Mouse (Mus musculus) spleen, adult 18-20 months (tissue): Measurements from ENCODE around the gene Emg1.

Experiments used
- DNase-seq, 2 experiments: peaks; one replicate each; pipeline ENCODE4 v3.0.0; 2022; ENCODE audit warnings: mixed read lengths in 2 of 2

The Emg1 gene

DNA sequence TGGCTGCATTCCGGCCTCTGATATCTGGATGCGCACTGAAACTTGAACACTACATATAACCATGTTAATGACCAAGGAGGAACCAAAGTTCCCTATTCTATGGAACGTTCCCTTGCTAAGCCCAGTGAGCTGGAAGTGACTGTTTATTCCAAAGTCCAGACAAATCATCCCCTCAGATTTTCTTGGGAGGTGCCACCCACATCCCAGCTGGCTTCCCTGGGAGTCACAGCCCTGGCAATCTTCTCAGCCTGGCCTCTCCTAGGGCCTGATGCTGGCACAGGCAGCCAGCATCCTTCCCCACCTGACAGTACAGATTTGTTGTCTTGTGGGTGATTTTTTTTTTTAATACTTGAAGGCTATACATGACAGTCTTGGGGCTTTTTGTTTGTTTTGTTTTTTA lies 32.5 kb downstream of the Emg1 start:
- no peak for DNase-seq

DNA sequence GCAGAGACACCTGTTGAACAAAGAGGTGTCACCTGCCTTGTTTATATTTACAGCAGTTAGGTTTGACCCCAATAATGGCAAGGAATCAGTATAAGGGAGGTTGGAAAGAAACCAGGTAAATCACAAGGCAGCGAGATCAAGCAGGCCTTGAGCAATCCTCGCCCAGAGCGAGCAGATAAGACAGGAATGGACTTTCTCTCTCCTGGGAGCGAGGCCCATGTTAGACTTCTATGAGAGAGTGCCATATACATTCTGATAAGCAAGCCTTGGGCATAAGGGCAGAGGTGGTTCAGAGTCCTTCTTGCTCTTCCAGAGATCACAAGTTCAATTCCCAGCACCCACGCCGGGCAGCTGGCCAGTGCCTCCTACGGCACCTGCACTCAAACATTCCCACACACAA lies 33.2 kb downstream of the Emg1 start:
- no peak for DNase-seq

DNA sequence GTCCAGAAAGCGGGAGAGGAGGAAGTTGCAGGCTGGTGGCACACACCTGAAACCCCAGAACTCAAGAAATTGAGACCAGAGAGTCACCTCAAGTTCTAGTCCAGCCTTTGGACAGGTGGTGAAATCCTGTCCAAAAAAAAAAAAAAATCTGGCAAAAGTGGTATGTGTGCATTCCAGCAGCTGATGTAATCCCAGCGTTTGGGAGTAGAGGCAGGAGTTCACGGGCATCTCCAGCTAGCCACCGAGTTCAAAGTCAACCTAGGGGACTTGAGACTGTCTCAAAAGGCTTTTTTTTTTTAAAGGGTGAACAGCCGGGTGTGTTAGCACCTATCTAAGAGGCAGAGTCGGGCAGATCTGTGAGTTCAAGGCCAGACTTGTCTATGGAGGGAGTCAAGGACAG lies 35.8 kb downstream of the Emg1 start:
- DNase-seq = no peak

DNA sequence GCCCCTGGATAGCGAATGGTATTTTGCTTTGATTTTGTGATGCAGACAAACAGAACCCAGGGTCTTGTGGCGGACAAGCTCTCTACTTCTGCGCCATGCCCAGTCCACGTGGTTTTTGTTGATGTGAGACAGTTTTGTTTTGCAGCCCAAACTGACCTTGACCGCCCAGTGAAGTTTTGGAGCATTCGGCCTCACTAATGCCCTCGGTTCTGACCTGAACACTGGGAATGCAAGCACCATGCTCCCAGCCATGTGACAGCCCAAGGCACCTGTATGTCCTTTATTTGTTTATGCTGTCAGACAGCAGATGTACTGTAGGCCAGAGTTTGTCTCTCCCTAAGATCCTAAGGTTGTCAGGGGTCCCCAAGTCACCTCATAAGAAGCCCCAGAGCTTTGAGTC lies 37.4 kb downstream of the Emg1 start:
- no peak for DNase-seq

DNA sequence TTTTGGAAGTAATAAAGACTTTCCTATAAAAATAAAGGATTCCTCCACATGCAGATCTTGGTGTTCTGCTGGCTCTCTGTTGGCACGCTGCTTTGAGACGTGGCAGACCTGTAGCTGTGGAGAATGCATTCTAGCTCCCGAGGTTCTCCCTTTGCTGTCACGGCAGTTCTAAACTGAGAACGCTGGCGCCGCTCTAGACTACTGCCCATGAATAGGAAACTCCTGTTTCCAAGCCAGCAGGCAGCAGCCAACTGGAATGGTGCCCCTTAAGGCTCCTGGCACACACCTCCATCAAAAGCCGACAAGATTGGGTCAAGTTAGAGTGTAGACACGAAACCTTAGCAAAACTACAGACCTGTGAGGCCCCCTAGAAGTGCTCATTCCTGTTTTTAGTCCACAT lies 38.4 kb downstream of the Emg1 start:
- DNase-seq = no peak

DNA sequence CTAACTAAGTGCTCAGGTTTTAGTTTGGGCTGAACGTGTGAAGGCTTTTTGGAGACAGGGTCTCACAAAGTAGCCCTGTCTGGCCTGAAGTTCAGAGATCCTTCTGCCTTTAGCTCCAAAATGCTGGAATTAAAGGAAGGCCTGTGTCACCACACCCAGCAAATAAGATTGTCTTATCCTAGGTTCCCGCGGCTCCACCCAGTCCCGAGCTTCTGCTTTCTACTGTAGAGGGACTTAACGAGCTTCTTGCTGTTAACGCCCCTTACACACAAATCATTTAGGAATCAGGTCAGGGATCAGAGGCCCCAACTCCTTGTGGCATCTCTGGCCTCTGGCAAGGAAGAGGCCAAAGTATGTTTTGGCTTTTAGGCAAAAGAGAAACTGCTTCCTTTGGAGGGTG lies 39.9 kb downstream of the Emg1 start:
- DNase-seq = no peak

DNA sequence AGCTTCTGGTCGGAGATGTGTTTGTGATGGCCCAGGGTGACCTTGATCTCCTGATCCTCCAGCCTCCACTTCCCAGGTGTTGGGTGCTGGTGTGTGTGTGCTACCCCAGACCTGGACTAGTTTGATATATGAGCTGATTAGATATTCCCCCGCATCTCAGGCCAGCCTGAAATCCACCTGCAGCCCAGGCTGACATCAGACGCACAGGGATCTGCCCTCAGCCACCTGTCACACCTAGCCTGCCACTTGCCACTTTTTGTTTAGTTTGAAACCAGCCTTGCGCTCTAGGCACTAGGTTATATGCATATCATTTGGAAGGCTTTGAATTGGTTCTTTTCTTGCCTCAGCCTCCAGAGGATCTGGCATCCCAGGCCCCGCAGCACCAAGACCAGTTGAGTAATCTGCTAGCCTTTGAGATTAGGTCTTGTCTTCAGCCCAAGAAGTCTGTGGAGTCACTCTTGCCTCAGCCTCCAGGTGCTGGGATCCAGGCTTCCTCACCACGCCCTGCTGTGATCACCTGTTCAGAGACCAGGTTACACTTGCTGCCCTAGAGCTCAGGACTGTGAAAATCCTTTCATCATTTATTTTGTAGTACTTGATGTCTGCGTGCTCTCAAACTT lies 41.6 kb downstream of the Emg1 start:
- DNase-seq = no peak

DNA sequence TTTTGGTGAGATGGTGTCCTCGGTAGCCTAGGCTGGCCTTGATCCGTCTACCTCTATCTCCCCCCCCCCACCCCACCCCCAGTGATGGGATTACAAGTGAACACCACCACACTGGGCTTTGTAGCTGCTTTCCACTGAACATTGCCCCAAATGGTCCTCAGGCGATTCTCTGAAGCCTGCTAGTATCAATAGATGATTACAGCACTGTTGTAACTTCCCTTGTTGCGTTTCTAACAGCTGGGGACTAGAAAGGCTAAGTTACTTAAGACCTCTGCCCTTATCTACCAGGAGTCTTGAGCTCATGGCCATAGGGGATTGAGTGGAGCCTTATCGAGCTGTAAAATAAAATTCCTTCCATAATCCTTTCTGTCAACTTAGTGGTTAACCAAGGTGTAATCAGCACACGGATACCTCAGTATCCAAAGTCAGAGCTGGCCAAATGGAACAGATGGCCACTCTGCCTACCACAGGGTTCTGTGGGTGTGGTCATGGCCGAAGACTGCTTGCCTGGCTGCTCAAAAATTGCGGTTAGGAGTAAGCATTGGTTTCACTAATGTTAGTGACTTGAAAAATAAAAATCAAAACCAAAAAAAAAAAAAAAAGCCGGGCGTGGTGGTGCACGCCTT lies 42.6 kb downstream of the Emg1 start:
- DNase-seq = no peak

DNA sequence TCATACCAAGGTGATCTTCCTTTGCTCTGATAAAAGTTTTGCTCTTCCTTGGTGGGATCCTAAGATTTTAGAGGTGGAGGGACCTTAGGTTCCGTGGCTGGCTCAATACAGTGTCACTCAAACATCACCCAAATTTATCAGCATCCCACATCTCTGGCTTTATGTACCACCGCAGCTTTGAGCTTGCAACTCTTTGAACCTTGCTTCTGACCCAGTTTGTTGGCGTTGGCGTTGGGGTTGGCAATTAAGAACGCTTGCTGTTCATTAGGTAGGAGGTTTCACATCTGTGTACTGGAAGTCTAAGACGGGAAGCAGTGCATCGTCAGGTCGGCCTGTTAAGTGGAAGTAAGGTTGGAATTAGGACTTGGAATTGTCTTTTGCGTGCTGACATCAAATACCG lies 47.0 kb downstream of the Emg1 start:
- no peak for DNase-seq

DNA sequence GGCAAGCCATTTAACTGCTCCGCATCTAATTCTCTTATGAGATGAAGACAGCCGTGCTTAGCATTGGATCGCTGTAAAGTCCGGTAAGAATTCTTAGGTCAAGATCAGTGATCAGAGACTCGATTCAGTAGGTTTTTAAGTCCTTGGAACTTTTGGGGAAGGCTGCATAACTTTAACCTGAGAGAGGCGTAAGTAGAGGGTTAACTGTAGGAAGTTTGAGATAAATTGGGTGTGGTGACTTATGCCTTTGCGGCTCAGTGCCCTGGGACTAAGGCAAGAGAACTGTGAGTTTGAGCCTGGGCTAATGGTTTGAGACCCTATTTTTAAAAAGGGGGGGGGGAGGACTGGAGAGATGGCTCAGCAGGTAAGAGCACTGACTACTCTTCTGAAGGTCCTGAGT lies 47.7 kb downstream of the Emg1 start:
- no peak for DNase-seq

DNA sequence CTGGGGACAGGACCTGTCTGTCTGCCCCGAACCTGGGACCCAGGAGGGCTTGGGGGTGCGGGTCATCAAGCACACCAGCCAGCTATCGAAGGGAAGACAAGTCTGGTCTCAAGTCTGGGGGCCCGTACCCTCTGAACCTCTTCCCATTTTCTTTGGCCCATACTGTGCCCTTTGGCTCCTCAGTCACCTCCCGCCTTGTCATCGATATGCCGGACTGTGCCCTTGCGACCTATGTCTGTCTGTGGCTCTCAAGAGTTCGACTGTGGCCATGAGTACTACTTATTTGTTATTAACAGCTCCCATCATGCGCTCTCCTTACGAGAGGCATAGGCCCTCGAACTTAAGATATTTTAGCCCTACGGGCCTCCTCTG lies 48.6 kb downstream of the Emg1 start:
- no peak for DNase-seq

DNA sequence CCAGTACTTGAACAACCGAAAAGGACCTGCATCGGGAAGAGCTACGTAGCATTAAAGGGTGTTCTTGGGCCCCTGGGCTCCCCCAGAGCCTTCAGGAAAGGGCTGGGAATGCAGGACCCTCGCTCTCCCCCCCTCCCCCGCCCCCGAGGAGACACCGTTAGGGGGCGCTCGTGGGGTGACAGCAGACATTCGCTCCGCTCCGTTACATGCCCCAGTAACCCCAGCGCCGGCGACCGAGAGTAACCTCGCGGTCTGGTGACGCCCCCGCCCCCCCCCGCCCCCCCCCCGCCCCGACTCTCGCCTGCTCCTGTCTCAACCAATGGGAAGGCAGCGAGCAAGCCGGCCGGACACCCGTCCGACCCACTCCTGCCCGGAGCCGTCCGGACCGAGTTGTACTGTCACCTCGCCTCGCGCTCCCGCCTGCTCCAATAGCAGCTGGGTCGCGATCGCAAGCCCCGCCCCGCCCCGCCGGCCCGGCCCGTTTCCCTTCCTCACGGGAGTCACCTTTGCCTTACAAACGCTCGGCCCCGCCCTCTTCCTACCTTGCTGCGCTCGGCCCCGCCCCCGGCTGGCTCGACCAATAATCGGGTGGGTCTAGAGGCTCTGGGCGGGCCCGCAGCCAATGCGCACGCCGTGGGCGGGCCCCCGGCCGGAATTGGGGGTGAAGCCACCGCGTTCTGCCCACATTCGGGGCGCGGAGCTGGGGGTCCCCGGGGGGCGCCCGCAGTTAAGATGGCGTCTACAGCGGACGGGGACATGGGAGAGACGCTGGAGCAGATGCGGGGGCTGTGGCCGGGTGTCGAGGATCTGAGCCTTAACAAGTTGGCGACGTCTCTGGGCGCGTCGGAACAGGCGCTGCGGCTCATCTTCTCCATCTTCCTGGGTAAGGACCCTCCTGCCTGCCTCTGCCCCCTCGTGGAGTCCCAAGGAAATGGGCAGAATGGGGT lies 49.2 kb downstream of the Emg1 start, which contains the start of gene Lpcat3:
Gene Lpcat3, plus strand, starts transcription at position 551 of the 947 bp plus-strand sequence.
- DNase-seq = peak; percentile 99 to 100

DNA sequence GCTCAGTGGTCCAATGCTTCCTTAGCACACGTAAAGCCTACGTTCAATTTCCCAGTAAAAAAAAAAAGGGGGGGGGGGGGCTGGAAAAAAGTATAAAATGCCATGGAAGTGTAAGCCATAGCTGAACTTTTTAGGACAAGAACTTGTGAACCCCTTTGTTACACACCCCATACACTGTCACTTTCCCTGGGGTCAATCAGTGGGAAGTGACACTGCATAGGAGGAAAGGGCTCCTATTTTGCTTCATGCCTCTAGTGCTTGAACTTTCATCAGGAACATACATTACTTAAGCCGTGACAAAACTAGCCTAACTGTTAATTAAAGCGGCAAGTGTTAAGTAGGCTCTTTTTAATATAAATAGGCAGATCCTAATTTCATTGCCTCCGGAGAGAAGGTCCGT lies 50.0 kb downstream of the Emg1 start:
- DNase-seq = no peak

DNA sequence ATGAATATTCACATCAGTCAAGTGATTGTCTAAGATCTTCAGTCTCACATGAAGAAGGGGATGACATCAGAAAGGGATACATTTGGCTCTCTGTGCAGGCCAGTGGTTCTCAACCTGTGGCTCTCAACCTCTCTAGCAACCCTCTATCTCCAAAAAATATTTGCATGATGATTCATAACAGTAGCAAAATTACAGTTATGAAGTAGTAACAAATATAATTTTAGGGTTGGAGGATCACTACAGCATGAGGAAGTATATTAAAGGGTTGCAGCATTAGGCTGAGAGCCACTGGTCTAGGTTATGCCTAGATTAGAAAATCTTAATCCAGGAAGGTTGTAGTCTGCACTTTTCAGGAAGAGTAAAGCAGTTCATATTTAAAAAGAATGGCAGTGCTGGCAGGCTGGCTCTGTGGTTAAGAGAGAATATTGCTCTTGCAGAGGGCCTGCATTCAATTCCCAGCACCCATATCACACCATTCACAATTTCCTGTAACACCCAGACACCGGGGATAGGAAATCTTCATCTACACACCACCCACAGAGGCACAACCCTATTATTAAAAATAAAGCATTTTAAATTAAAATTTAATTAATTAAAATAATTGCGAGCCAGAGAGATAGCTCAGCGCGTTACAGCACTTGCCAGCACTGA lies 50.7 kb downstream of the Emg1 start:
- no peak for DNase-seq

DNA sequence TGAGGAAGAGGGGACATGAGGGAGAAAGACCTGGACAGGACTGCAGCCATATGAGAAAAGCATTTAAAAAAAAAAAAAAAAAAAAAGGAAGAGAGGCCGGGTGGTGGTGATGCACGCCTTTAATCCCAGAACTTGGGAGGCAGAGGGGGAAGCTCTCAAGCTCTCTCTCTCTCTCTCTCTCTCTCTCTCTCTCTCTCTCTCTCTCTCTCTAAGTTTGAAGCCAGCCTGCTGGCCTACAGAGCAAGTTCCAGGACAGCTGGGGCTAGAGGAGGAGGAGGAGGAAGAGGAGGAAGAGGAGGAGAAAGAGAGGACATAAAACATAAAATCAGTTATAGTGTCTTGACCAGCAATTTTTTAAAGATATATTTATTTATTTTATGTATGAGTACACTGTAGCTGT lies 53.9 kb downstream of the Emg1 start:
- no peak for DNase-seq

DNA sequence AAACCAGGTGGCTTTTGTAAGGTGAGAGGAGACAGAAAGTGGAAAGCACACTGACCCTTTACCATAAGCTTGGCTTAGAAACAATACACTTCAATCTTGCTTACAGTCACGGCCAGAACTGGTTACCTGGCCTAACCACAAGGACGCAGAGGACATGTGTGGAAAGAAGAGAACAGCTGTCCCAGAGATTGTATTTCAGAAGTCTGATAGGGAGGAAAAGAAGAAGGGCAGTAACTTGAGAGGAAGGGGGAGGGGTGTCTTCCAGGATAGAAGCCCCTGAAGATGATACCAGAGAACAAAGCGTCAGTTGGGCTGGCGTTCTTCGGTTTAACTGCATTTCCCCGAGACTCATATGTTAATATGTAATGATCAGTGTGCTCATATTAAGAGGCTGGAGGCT lies 56.1 kb downstream of the Emg1 start:
- DNase-seq = no peak
